Mouse (Mus musculus): ENCODE measurements around the gene Nfatc3. TPM values are rescaled to one million over a fixed set of nuclear protein-coding genes. Genes with fewer than 3 reads are reported as not detected.

Gene Nfatc3
- polyA plus RNA-seq, 1 experiment from 2014 or later: 22.3 TPM

DNA sequence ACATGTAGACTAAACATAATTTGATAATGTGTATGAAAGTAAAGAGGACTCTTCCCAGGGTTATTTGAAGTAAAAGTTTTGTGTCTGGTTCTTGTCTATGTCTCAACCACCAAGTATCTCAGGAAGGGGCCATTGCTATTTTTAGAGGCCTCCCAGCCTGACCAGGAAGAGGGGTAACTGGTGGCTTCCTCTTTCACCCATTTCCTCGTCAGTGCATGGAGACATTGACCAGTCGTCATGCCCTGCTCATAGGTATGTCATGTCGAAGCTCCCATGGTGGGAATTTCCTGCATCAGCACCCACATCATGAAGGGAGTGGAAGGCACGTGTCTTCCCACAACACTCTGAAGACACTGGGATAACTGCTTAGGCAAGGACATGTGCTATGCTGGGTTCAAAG lies 94.2 kb downstream of the Nfatc3 start:
- Histone ChIP-seq H3K79me2 (ENCODE audit: inconsistent target) (peaks cover 76% of the 10 kb centered on the region), H3K4me3 (ENCODE audit: inconsistent target) (no peak overlapping the region; the same call in 1 of the 2 replicates), H3K27ac (peak overlapping the region; percentile 95), H3K36me3 (ENCODE audit: inconsistent target) (peaks cover 14% of the 10 kb centered on the region; the same call in 1 of the 2 replicates)
- WGBS (ENCODE audit: missing documents): 0% methylated on average over 4 of the region's 4 CpGs

DNA sequence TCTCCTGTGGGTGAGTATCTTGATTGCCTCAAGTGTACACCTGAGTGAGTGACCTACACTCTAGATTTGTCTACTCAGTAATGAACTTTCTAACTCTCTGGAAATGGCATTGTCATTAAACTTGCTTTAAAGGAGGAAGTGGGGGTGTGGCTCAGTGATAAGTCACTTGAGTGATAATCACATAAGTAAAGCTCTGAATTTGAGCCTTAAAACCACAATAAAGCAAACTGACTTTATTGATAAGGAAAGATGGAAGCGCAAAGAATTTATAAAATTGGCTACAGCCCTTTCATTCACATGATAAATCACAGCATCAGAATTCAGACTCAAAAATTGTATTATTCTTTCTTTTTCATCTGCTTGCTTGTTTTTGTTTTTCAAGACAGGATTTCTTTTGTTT lies 98.8 kb downstream of the Nfatc3 start:
- no peak overlapping the region for H3K4me3 ChIP-seq (ENCODE audit: inconsistent target)
- H3K27ac ChIP-seq: no peak overlapping the region
- WGBS (ENCODE audit: missing documents): 100% methylated on average over 1 of the region's 1 CpGs
- H3K79me2 ChIP-seq (ENCODE audit: inconsistent target): peaks cover 95% of the 10 kb centered on the region
- peaks cover 58% of the 10 kb centered on the region for H3K36me3 ChIP-seq (ENCODE audit: inconsistent target)

DNA sequence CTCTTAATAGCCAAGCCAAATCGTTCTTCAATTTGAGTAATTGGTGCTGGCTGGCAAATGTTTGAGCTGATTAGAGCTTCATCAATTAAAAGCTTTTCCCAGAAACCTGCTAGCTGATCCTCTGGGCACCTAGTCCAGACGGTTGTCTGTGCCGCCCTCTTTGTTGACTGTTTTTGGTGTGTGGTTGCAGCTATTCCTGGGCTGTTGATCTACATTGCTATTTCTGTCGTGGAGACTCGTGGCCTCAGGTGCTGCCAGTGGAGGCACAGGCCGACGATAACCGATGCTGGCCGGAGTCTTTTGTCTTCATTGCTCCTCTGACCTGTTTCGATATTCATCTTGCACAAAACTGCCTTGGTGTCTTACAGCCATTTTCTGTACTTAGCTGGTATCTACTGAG lies 99.7 kb downstream of the Nfatc3 start:
- H3K79me2 ChIP-seq (ENCODE audit: inconsistent target): peaks cover 95% of the 10 kb centered on the region
- 98% methylated on average over 10 of the region's 10 CpGs for WGBS (ENCODE audit: missing documents)
- H3K27ac ChIP-seq: no peak overlapping the region
- H3K36me3 ChIP-seq (ENCODE audit: inconsistent target): peaks cover 68% of the 10 kb centered on the region
- H3K4me3 ChIP-seq (ENCODE audit: inconsistent target): no peak overlapping the region

DNA sequence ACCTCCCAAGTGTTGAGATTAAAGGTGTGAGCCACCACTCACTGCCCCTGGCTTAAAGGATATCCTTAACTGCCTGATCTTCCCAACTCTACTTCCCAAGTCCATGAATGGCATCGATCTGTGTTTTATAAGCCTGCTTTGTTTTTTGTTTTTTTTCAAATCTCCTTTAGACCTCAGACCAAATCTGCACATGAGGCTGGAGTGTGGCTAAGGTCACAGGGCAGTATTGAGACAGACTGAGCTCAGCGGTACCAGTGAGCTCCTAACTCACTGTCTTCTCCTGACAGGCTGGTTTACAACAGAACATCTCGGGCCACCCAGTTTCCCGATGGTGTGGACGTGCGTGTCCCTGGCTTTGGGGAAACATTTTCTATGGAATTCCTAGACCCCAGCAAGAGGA lies 101.2 kb downstream of the Nfatc3 start:
- Histone ChIP-seq H3K36me3 (ENCODE audit: inconsistent target) (peaks cover 75% of the 10 kb centered on the region), H3K4me3 (ENCODE audit: inconsistent target) (no peak overlapping the region), H3K27ac (no peak overlapping the region), H3K79me2 (ENCODE audit: inconsistent target) (peaks cover 83% of the 10 kb centered on the region)
- 96% methylated on average over 6 of the region's 6 CpGs for WGBS (ENCODE audit: missing documents)

DNA sequence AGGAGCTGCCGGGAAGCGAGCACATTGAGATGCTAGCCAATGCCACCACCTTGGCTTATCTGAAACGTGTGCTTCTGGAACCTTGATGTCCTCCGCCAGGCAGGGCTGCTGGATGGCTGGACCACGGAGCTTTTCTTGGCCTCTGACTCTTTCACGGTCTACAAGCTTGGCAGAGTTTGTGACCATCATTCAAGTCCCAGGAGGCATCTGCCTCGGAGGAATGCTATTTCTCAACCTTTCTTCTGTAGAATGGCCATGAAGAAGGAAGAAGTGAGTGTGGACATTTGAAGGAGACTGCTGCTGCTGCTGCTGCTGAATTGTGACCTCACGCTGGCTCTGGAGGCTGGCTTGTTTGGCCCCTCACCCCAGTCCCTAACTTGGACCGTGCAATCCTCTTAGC lies 104.6 kb downstream of the Nfatc3 start:
- Histone ChIP-seq H3K27ac (no peak overlapping the region), H3K36me3 (ENCODE audit: inconsistent target) (peaks cover 63% of the 10 kb centered on the region), H3K4me3 (ENCODE audit: inconsistent target) (no peak overlapping the region), H3K79me2 (ENCODE audit: inconsistent target) (peaks cover 50% of the 10 kb centered on the region; the same call in 1 of the 2 replicates)
- 95% methylated on average over 9 of the region's 9 CpGs for WGBS (ENCODE audit: missing documents)

DNA sequence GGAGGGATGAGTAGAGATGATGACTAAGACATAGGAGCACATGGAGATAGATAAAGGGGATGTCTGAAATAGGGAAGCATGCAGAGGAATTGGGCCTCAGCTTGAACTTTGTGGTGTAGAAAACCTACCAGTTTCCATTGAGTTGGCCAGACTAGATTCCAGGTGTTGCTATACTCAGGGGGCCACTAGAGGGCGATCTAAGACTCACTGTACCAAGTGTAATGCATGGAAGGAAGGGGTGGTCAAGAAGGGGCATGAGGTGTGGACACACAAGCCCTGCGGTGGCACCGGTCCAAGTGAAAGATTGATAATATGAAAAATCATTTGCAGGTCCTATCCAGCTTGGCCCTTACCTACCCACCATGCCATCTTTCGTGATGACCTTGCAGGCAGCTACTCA lies 106.8 kb downstream of the Nfatc3 start:
- 47% methylated on average over 4 of the region's 4 CpGs for WGBS (ENCODE audit: missing documents)
- peaks cover 41% of the 10 kb centered on the region for H3K36me3 ChIP-seq (ENCODE audit: inconsistent target)
- H3K4me3 ChIP-seq (ENCODE audit: inconsistent target): no peak overlapping the region
- peaks cover 37% of the 10 kb centered on the region; the same call in 1 of the 2 replicates for H3K79me2 ChIP-seq (ENCODE audit: inconsistent target)
- H3K27ac ChIP-seq: no peak overlapping the region

DNA sequence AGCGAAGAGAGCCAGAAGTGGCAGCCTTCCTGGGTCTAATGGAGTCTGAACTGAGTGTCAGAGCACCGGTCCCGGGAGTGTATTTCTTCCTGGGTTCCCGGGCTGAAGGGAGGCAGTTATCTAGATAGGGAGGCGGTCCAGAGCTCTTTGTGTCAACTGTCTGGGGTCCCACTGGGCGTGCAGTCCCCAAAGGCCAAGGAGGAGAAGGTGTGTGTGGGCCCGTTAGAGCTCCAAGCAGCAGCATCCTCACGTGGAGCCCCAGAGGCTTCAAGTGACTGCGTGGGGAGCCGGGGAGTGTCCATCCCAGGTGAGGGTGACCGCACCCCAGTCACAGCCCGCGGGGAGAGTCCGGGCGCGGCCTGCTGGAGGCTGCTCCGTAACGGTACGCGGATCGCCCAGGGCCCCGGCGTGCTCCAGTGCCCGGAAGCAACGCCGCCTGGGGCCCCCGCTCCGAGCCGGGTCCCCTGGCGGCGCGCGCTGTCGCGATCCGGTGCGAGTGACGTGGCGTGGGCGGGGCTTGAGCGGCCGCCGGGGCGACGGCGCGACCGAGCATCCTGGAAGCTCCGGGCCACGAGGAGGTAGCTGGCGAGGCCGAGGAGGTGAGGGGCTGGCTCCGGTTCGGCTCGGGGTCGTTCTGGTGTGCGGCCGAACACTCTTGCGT lies 109.8 kb downstream of the Nfatc3 start, which contains the start of gene Slc7a6:
Gene Slc7a6, plus strand, starts transcription at position 502 of the 661 bp plus-strand sequence.
- peaks cover 11% of the 10 kb centered on the region; the same call in 1 of the 2 replicates for H3K36me3 ChIP-seq (ENCODE audit: inconsistent target)
- H3K4me3 ChIP-seq (ENCODE audit: inconsistent target): peak within 1 kb of the TSS; percentile 63
- 2% methylated on average over 45 of the region's 59 CpGs for WGBS (ENCODE audit: missing documents)
- H3K79me2 ChIP-seq (ENCODE audit: inconsistent target): peaks cover 27% of the 10 kb centered on the region; the same call in 1 of the 2 replicates
- H3K27ac ChIP-seq: 0 out of 2 replicates have a peak within 1 kb of the TSS, but pooled peaks have one; percentile 7

DNA sequence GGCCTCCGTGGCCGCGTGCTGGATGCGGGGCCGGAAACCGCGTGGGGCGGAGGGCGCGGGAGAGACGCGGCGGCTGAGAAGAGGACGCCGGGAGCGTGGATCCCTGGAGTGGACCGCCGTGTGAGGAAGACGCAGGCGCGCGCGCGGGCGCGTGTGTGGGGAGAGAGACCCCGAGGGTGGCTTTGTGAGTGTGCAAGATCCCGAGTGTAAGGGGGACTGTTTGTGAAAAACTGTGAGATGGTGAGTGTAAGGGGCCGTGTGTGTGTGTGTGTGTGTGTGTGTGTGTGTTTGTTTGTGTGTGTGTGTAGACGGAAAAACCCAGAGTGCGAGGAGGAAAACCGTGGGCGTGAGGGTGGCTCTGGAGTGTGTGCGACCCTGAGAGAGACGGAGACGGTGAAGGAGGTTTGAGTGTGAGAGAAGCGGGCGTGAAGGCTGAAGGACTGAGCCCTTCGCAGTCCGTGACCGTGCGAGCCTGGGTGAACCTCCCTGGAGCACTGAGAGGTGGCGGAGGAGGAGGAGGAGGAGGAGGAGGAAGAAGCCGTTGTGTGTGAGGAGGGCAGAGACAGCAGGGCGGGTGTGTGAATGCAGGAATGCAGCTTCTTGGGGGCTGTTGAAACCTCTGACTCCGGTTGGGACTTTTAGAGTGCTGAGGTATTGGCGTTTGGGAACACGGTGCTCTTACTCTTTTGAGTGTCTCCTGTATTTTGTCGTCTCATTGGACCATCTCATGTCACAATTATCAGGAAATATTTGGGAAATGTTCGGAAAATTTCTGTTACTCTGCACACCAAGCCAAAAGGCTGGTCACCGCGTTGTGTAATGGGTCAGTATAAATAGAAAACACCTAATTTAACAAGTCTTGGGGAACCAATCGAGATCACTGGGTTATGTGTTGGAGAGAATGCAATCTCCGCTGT lies 110.6 kb downstream of the Nfatc3 start:
- peaks cover 29% of the 10 kb centered on the region; the same call in 1 of the 2 replicates for H3K79me2 ChIP-seq (ENCODE audit: inconsistent target)
- WGBS (ENCODE audit: missing documents): 0% methylated on average over 51 of the region's 54 CpGs

DNA sequence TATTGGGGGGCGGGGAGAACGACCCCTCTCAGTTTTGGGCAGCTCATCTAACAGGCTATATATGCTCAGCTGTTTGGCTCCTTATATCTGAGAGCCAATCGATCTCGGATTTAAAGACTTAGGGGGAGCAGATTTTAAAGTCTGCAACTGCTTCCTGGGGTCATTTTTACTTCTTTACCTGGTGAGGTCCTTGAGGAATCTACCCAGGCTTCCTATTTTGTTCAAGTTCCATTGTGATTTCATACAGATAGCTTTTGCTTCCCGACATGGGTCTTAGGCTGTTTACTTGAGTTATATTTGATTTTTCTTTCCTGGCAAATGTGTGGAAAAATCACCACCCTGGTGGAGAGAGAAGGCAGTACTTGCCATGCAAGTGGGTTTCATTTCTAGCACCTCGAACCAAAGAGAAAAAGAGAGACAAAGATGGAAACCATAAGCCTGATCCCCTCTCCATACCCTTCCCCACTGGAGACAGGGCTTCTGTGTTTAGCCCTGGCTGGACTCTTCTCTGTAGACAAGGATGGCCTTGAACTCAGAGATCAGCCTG lies 111.4 kb downstream of the Nfatc3 start:
- no peak overlapping the region for H3K27ac ChIP-seq
- WGBS (ENCODE audit: missing documents): 26% methylated on average over 6 of the region's 6 CpGs
- H3K36me3 ChIP-seq (ENCODE audit: inconsistent target): no peaks in the 10 kb centered on the region
- peak overlapping the region; percentile 63 for H3K4me3 ChIP-seq (ENCODE audit: inconsistent target)
- H3K79me2 ChIP-seq (ENCODE audit: inconsistent target): peaks cover 35% of the 10 kb centered on the region; the same call in 1 of the 2 replicates

More for the DNA sequence above, 110.6 kb downstream of the Nfatc3 start:
- Histone ChIP-seq H3K27ac (0 out of 2 replicates have a peak overlapping the region, but pooled peaks have one; percentile 7), H3K4me3 (ENCODE audit: inconsistent target) (peak overlapping the region; percentile 63), H3K36me3 (ENCODE audit: inconsistent target) (peaks cover 3% of the 10 kb centered on the region; the same call in 1 of the 2 replicates)

DNA sequence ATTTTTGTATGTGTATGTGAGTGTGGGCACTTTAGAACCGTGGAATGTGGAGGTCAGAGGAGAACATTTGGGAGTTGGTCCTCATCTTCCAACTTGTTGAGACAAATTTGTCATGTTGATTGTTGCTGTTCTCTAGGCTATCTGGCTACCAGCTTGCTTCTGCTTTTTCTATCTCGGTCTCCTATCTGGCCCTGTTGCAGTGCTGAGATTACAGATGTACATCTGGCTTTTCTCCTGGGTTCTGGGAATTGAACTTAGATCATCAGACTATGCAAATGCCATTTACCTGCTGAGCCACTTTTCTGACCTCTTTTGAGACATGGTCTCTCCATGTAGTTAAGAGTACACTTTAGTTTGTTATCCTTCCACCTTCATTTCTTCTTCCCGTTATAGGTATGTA lies 114.9 kb downstream of the Nfatc3 start:
- Histone ChIP-seq H3K27ac (no peak overlapping the region), H3K36me3 (ENCODE audit: inconsistent target) (no peaks in the 10 kb centered on the region), H3K79me2 (ENCODE audit: inconsistent target) (peaks cover 44% of the 10 kb centered on the region; the same call in 1 of the 2 replicates), H3K4me3 (ENCODE audit: inconsistent target) (no peak overlapping the region)
- 84% methylated on average over 3 of the region's 3 CpGs for WGBS (ENCODE audit: missing documents)

DNA sequence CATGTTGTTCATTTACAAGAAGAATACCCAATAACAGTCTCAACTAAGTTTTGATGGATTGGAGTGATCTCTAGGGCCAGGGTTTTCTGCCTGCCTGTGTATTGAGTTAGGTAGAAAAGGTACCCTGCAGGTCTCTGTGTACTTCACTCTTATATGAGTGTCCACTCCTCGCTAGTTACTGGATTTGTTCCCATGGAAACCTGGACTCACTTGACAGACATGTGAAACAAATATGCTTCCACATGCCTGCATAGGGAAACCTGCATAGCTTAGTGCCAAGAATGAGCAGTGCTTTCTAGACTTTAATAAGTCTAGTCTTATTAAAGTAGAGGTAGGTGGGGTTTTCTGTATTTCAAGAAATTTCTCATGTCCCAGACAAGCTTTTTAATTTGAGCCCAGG lies 118.3 kb downstream of the Nfatc3 start:
- no peak overlapping the region for H3K27ac ChIP-seq
- 67% methylated on average over 1 of the region's 1 CpGs for WGBS (ENCODE audit: missing documents)
- peaks cover 24% of the 10 kb centered on the region; the same call in 1 of the 2 replicates for H3K79me2 ChIP-seq (ENCODE audit: inconsistent target)
- H3K4me3 ChIP-seq (ENCODE audit: inconsistent target): no peak overlapping the region
- H3K36me3 ChIP-seq (ENCODE audit: inconsistent target): no peaks in the 10 kb centered on the region

DNA sequence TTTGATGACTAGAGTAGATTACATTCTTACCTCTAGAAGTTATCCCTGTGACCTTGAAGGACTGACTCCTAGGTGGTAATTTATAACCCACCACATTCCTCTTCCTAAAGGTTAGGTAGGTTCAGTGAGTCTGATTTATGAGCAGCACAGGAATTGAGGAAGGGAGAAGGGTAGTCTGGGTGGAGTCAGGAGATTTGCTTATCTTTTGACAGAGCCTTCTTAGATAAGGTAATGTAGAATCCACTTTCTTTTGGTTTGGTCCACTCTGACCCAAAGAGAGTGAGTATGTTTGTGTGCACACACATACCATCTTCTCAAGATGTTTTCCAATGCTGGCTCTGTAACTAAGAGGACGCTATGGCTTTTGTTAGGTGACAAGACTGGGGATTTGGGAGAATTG lies 119.0 kb downstream of the Nfatc3 start:
- Histone ChIP-seq H3K4me3 (ENCODE audit: inconsistent target) (no peak overlapping the region), H3K27ac (no peak overlapping the region), H3K36me3 (ENCODE audit: inconsistent target) (no peaks in the 10 kb centered on the region), H3K79me2 (ENCODE audit: inconsistent target) (peaks cover 19% of the 10 kb centered on the region; the same call in 1 of the 2 replicates)
- WGBS (ENCODE audit: missing documents): 100% methylated on average over 1 of the region's 1 CpGs

DNA sequence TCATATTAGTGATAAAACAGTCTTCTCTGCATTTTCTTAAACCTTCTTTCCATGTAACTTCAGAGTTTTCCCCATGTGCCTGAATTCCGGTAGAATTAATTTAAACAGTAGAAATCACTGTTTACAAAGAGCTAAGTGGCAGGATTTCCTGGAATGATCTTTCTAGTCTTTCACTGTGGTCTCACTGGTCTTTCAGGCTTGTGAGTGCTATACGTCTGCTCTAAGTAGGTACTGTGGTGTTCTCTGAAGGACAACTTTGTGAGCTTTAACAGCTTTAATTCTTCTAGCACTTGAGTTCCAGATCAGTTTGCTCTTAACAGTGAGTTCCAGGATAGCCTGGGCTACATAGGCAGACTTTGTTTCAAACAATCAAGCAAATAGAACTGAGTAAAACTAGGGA lies 119.8 kb downstream of the Nfatc3 start:
- H3K4me3 ChIP-seq (ENCODE audit: inconsistent target): no peak overlapping the region
- no peaks in the 10 kb centered on the region for H3K36me3 ChIP-seq (ENCODE audit: inconsistent target)
- 96% methylated on average over 2 of the region's 2 CpGs for WGBS (ENCODE audit: missing documents)
- H3K79me2 ChIP-seq (ENCODE audit: inconsistent target): peaks cover 19% of the 10 kb centered on the region; the same call in 1 of the 2 replicates
- H3K27ac ChIP-seq: no peak overlapping the region

All from macrophage (primary cell).